Mouse (Mus musculus): Measurements from ENCODE around the gene Wwox.

Wwox gene

GRCm38 (mm10) chr8:114455302-114455701 is 15.8 kb downstream of the Wwox start:
- TF ChIP-seq GATA4 (IDR thresholded peaks at IDR 0.05; ENCODE audit: insufficient replicate concordance, low read length): no peak

- TF ChIP-seq GATA4 (IDR thresholded peaks at IDR 0.05; ENCODE audit: insufficient replicate concordance, low read length): no peak
Observed at GRCm38 (mm10) chr8:114455953-114456352, 16.5 kb downstream of the Wwox start.

DNA sequence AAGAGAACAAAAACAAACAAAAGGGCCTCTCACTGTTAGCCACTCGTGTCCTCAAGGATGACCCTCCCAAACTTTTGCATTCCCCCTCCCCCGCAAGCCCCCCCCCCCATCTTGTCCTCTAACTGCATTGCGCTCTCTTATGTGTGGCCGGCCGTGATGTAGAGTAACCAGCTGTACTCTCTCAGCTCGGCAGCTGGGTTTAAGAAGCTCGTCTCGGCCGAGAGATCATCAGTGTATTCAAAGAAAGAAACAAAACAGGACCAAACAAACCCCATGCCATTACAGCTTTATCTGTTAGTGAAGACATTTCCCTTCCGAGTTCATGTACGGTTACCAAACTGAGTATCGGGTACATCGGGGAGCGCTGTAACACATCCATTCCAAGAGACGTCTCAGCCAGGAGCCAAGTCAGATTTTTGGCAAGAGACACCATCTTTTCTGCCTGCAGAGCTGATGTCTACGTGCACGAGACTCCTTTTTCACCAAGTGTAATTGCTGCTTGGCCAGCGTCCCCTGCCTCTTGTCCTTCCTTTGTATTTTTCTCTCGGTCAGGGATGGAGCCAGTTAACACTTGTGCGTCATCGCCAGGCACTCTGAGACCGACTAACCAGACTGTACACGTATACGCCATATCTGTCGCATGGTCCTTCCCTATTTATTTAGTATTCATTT is 18.8 kb downstream of the Wwox start:
- TF ChIP-seq GATA4 (IDR thresholded peaks at IDR 0.05; ENCODE audit: insufficient replicate concordance, low read length): no peak

GRCm38 (mm10) chr8:114460600-114460999 is 21.1 kb downstream of the Wwox start:
- no peak for TF ChIP-seq GATA4 (IDR thresholded peaks at IDR 0.05; ENCODE audit: insufficient replicate concordance, low read length)

DNA sequence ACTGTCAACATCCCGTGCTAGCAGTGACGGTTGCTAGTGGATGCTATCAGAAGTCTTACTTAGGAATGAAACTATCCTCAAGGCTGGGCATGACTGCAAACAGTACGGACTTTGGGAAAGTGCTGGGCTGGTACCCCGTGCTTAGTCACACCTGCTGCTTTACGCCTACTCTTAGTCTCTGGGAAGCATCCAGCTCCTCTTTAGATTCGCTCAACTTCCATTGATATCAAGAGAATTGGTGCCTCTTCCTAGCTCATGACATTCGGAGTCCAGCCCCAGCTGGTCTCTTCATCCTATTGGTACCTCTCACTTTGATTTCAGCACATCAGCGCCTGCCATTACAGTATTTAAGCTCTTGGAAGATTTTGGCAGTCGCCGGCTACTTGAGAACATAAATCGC is 23.1 kb downstream of the Wwox start:
- no peak for TF ChIP-seq GATA4 (IDR thresholded peaks at IDR 0.05; ENCODE audit: insufficient replicate concordance, low read length)

GRCm38 (mm10) chr8:114463305-114463704 is 23.9 kb downstream of the Wwox start:
- TF ChIP-seq GATA4 (IDR thresholded peaks at IDR 0.05; ENCODE audit: insufficient replicate concordance, low read length): no peak

- TF ChIP-seq GATA4 (IDR thresholded peaks at IDR 0.05; ENCODE audit: insufficient replicate concordance, low read length): no peak
Observed at GRCm38 (mm10) chr8:114468526-114469207, 29.2 kb downstream of the Wwox start.

GRCm38 (mm10) chr8:114469208-114469590 is 29.7 kb downstream of the Wwox start:
- no peak for TF ChIP-seq GATA4 (IDR thresholded peaks at IDR 0.05; ENCODE audit: insufficient replicate concordance, low read length)

- TF ChIP-seq GATA4 (IDR thresholded peaks at IDR 0.05; ENCODE audit: insufficient replicate concordance, low read length): no peak
Observed at GRCm38 (mm10) chr8:114473546-114473945, 34.1 kb downstream of the Wwox start.

GRCm38 (mm10) chr8:114476919-114477318 is 37.5 kb downstream of the Wwox start:
- no peak for TF ChIP-seq GATA4 (IDR thresholded peaks at IDR 0.05; ENCODE audit: insufficient replicate concordance, low read length)

DNA sequence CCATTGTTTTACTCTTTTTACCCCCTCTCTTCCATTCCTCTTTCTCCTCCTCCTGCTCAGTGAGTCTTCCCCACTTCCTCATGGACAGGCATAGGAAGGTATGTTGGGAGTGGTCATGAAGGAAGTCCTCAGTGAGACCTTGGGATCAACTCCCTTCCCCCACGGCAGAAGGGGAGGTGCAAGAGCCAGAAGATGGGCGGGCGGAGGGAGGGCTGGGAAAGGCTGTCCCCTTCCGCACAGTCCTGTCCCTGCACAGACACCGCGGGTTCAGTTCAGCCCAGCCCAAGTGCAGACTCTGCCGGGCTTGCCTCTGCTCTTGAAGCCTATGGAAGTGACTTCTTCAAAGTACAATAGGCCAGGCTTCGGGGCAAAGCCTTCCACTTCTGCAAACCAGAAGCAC is 38.3 kb downstream of the Wwox start:
- no peak for TF ChIP-seq GATA4 (IDR thresholded peaks at IDR 0.05; ENCODE audit: insufficient replicate concordance, low read length)

DNA sequence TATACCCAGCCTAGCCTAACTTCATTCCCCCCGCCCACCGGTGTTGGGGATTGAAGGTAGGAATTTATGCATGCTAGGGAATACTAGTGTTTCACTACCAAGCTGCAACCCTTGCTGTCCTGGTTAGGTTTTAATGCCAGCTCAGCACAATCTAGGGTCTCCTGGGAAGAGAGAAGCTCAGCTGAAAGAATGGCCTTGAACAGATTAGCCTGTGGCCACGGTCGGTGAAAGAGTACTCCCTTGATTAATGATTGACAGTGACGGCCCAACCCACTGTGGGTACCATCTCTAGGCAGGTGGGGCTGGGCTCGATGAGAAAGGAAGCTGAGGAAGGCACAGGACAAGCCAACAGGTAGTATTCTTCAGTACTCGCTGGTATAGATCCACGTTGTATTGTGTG is 40.3 kb downstream of the Wwox start:
- TF ChIP-seq GATA4 (IDR thresholded peaks at IDR 0.05; ENCODE audit: insufficient replicate concordance, low read length): no peak

GRCm38 (mm10) chr8:114491662-114492160 is 52.3 kb downstream of the Wwox start:
- no peak for TF ChIP-seq GATA4 (IDR thresholded peaks at IDR 0.05; ENCODE audit: insufficient replicate concordance, low read length)

GRCm38 (mm10) chr8:114499448-114500144 is 60.1 kb downstream of the Wwox start:
- TF ChIP-seq GATA4 (IDR thresholded peaks at IDR 0.05; ENCODE audit: insufficient replicate concordance, low read length): no peak

DNA sequence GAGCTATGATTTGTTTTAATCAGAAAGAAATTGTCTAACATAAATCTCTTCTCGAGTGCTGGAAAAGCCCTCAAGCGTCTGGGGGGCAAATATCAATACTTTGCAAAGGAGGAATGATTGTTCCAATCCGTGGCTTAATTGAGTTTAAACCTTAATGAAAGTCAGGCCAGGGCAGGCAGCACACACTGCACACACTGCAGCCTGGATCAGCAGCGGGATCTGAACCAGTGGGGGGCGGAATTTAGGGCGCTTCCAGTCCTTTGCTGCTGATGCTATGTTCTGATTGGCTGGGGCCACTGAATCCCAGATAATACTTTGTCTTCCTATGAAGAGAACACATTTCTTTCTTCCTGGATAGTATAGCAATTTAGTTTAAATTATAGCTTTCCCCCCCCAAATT is 62.5 kb downstream of the Wwox start:
- TF ChIP-seq GATA4 (IDR thresholded peaks at IDR 0.05; ENCODE audit: insufficient replicate concordance, low read length): no peak

DNA sequence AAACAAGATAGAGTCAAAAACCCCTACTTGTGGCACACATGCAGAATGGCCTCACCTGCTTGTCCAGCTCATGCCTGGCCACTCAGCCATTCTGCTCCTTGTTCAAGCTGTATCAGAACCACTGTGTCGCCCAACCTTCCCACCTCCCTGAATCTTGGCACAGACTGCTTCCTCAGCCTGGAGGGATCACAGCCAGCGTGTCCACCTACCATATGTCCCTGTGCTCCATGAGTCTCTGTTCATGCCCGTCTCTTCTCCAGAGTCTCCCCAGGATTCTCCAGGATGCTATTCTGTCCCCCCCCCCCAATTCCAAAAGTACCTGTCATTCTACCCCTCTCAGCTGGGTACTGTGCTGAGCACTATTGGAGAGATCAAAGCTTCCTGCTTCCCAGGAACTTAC is 63.7 kb downstream of the Wwox start:
- TF ChIP-seq GATA4 (IDR thresholded peaks at IDR 0.05; ENCODE audit: insufficient replicate concordance, low read length): no peak
